Mouse (Mus musculus) ovary, adult 18-20 months (tissue): ENCODE results near the gene Gpha2.

Experiments used
- DNase-seq: peaks from one replicate; pipeline ENCODE4 v3.0.0; 2022; ENCODE audit warnings: low spot score, mixed read lengths

The Gpha2 gene

DNA sequence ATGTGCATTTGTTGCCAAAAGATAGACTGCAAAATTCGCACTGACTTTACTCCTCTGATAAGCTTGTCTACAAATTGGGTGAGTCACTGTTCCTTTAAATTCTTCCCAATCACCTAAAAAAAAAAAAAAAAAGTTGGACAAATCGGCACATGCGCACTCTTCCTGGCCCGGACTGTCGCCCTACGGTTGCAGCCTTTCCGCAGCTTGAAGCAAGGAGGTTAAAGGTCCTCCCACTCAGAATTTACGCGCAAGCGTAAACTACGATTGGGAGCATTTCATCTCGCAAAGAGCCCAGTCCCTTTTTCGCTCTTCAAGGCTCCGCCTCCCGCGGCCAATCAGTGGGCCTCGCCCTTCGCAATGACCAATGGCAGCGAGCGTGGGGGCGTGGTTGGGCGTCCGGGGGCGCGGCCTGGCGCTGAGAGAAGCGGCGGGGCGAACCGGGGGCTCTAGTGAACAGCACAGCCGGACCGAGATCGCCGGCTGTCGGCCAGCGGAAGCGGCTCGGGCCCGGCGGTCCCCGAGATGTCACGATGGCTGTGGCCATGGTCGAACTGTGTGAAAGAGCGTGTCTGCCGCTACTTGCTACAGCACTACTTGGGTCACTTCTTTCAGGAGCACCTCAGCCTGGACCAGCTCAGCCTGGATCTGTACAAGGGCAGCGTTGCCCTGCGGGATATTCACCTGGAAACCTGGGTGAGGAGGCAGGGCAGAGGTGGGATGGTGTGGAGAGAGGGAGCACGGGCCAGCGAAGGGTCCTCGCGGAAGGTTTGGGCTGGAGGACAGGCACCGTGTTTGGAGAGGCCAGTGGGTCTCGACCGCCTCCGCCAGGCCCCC is 15.3 kb downstream of the Gpha2 start, which contains the start of gene Atg2a:
TSS of gene Atg2a (plus strand) at position 395 of the 834 bp plus-strand sequence.
- peak; percentile 99 for DNase-seq

DNA sequence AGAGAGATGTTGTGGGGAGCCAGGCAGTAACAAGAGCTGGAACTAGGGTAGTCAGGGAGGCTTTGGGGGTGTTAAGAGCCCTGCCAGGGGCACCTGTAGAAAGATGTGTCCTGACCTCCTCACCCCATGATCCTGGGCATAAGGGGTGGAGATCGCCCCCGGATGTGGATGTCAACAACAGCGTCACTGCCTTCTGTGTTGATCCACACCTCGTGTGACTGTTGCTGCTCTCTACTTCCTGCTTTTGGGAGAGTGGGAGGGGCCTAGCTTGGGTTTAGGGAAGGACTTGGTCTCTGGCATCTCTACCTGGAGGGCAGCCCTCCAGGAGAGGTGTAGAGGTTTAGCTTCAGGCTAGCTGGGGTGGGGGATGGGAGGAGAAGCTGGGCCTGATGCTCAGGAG is 16.1 kb downstream of the Gpha2 start:
- no peak for DNase-seq

DNA sequence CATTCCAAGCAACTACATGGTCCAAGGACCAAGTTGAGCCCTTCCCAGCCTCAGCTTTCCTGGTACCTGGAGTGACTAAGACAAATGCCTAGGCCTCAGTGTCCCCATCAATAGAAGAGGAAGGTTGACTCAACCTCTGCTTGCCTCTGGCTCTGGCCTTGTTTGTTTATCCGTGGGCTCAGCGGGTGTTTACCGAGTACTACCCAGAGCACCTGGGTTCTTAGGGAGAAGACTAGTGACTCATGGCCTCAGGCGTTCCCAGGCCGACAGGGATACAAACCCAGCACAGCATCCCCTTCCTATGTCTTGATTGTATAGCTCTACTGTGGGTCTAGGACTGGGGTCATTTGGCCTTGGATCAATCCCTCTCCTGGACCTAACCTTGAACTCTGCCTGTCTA is 17.0 kb downstream of the Gpha2 start:
- DNase-seq = no peak

DNA sequence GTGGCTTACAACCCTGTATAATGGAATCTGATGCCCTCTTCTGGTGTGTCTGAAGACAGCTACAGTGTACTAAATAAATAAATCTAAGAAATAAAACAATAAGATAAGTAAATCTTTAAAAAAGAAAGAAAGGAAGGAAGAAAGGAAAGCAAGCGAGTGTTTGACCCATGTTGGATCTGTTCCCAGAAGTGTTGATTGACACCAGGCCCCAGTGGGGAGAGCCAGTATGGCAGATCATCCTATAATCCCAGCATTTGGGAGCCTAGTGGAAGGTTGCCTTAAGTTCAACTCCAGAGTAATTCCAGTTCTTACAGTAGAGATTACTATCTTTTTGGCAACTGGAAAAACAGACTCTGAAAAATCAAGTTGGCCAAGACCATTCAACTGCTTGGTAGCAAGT is 19.6 kb downstream of the Gpha2 start:
- no peak for DNase-seq

DNA sequence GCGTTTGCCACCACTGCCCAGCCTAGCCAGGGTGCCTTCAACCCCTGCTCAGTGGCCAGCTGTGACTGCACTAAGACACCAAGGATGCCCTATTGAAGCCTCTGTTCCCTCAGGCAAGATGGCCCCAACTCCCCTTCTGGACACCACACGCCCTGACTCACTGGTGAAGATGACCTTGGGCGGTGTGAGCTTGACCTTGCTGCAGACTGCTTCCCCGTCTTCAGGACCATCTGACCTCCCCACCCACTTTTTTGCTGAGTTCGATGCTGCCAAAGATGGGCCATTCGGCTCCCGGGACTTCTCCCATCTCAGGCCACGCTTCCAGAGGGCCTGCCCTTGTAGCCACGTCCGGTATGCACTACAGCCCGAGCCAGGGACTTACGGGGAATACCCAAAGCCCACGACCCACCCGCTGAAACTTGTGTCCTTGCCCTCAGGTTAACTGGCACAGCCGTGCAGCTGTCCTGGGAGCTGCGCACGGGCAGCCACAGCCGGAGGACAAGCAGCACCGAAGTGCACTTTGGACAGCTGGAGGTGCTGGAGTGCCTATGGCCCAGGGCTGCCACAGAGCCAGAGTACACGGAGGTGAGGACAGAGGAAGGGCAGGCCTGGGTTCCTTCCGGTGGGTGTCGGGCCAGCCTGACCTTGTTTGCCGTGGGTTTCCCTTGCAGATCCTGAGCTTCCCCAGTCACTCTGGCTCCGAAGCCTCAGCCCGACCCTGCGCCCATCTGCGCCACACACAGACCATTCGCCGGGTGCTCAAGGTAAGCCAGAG is 21.5 kb downstream of the Gpha2 start:
- no peak for DNase-seq

DNA sequence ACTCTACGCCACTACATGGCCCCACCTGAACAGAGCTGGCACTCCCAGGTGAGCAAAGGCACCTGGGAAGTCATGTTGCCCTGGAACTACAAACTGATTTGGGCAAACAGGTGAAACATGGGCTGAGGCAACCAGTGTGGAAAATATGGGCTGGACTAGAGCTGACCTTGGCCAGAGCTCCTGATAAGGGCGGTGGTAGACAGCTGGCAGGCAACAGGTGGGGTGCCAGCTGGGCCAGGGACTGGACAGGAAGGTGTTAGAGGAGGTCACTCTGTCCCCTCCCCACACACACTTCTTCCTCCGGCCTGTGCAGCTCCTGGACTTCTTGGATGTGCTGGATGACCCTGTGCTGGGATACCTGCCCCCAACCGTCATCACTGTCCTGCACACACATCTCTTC is 26.8 kb downstream of the Gpha2 start:
- no peak for DNase-seq

DNA sequence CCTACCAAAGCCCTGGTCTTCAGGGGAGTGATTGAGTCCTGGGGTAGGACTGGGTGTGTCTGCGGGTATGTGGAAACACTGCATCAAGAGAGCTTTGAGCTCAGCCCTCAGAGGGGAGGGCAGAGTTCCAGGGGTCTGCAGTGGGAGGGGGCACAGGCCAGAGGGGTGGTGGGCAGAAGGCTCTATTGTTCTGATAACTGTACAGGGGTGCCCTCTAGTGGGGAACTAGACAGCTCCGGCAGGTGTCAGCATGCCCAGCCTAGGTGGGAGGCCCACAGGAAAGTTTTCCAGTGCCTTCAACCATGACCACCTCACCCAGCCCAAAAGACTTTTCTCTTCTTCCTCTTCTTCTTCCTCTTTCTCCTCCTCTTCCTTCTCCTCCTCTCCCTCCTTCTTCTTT is 34.2 kb downstream of the Gpha2 start:
- no peak for DNase-seq

DNA sequence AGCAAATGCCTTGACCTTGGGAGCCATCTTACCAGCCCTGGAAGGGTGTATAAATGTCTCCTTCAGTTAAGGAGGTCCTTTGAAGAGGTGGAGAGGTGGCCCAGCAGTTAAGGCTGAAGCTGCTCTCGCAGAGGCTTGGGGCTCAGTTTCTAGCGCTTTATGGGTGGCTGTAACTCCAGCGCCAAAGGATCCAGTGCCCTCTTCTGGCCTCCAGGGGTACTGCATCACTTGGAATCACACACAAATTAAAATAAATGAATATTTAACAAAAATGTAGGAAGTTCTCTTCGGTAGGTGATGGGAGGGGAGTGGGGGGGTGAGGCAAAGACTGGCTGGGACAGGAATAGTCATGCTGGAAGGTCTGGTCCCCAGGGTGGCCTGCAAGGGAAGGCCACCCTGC is 34.8 kb downstream of the Gpha2 start:
- no peak for DNase-seq

DNA sequence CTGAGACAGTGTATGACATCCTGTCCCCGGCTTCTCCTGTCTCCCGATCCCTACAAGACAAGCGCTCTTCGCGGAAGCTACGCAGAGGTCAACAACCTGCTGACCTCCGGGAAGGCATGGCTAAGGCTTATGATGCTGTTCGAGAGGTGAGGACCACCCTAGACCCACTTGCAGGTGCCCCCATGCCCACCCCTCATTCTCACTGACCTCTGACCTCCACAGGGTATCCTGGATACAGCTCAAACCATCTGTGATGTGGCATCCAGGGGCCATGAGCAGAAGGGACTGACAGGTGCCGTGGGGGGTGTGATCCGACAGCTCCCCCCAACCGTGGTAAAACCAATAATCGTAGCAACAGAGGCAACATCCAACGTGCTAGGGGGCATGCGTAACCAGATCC is 35.2 kb downstream of the Gpha2 start:
- DNase-seq = no peak

DNA sequence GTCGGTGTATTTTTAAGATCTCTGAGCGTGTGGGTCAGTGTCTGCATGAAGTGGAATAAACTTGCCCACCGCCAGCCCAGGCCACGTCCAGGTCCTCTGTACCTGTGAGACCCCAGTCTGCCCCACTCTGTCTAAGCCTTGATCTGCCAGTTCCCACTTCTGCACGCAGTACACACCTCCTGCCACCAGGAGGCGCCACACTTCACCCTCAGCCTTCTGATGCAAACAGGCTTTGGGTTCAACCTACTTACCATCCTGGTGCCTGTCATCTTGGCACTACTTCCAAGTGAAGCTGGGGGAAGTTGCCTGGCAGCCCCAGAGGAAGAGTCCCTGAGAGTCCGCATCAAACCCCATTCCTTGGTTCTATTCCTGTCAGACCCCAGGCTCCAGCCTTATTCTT is 36.0 kb downstream of the Gpha2 start:
- DNase-seq = no peak

DNA sequence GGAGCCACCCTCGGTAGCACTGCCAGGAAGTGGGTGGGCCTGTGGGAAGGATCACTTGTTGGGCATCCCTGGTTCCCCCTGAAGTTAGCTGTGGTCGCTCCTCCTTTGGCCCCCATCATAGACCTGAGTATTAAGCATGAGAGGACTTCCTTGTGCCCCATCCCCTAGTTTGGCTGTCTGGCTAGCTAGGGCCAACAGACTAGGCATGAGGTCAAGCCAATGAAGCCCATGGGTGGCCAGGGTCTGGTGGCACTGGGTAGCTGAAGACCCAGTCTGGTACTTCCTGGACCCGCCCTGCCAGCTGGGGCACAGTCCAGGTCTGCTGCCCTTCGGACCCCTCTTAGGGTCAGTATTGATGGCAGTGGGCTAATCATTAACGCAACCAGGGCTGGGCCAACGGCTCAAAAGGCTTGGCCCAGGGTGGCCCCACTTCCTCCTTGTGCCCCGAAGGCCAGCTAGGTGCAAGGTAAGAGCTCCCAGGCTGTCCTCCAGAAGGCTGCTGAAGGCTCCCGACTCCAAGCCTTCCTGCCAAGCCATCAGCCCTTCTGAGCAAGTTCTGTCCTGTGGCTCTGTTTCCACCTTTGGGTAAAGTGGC is 36.8 kb downstream of the Gpha2 start:
- no peak for DNase-seq

DNA sequence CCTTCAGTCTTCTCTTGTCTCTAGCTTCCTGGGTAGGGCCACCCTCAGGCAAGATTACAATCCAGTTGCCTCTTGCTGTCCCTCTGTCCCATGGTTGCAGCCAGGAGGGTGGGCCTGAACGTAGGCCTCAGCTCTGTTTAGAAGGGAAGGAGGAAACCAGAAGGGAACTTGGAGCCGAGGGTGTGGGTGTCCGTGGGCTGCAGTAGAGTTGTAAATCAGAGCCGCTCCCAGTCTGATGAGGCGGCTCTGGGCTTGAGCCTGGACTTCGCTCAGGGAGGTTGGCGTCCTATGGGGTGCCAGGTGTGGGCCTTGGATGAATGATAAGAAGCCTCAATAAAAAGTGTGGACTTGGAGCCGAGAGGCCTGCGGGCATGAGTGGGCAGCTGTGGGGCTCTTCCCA is 38.0 kb downstream of the Gpha2 start:
- no peak for DNase-seq

DNA sequence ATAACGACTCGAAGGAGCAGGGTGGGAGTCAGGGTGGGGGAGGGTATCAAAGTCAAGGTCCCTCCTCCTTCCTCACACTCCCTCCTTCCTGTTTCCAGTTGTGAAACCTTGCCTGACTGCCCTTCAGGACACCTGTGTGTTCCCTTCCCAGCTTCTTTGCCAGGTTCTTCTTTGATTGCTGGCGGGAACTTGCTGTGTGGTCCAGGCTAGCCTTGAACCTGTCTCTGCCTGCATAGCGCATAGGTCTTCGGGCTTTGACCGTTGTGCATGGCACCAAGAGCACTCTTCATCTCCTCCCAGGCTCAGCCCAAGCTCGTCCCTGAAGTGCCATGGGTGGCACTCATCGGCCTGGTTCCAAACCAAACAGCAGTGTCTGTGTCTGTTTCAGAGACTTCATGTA is 38.8 kb downstream of the Gpha2 start:
- DNase-seq = no peak

DNA sequence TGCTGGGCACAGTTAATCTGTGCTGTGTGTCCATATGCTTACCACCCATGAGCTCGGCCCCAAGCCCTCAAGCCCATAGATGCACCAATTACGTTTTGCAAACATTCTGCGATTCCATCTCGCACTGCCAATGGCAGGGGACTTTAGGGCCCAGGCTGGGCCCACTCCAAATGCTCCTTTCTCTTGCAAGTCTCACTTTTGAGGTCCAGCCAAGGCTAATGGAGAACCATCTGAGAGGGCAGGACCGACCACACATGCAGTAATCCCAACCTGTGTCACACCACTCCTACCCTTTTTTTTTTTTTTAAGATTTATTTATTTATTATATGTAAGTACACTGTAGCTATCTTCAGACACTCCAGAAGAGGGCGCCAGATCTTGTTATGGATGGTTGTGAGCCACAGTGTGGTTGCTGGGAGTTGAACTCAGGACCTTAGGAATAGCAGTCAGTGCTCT is 39.6 kb downstream of the Gpha2 start:
- no peak for DNase-seq

DNA sequence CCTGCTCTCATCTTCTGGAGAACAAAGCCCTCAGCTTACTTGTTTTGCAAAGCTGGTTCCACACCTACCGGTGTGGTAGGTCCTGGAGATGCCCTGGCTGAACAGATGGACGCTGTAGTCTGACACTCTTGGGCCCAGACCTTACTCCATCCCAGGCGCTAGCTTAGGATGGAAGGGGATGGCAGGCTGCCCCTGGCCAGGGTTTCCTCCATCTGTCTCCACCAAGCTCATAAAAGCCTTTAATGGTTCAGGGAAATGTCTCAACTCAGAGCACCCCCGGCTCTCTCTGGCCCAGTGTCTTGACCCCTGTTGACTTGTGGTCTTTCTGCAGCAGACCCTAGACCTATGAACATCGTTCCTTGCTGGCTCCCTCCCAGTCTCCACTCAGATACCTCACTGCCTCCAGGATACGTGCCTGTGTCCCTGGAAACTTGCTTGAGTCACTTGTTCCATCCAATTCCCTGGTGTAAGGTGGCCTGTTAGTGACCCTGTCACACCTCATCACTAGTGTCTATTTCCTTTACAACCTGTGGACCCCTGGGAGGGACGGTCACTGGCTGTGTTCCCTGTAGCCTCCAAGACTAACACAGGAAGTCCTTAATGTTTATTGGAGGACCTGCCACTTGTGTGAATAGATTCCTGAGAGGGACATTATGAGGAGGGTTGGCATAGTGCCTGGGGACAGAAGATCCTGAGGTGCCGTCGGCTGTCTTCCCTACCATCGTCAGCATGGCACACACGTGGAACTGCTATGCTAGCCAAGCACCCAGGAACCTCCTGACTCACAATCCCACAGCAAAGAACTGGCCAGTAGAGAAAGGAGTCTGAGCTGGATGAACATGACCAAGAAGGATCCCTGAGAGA is 41.4 kb downstream of the Gpha2 start:
- DNase-seq = no peak

DNA sequence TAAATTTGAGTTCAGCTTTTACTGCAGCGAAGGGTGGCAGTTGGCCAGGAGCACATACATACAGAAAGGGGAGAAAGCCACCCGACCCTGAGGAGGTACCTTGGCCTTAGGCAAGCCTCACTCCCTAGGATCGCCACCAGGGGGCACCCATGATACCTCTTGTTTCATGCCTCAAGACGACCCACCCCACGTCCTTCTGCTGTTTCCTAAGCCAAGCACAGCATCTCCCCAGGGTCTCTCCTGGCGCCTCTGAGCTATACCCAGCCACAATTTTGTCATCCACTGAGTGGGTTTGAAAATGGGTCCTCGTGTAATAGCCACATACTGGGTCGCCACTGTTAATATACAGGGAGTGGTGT is 42.0 kb downstream of the Gpha2 start:
- DNase-seq = peak; percentile 67

DNA sequence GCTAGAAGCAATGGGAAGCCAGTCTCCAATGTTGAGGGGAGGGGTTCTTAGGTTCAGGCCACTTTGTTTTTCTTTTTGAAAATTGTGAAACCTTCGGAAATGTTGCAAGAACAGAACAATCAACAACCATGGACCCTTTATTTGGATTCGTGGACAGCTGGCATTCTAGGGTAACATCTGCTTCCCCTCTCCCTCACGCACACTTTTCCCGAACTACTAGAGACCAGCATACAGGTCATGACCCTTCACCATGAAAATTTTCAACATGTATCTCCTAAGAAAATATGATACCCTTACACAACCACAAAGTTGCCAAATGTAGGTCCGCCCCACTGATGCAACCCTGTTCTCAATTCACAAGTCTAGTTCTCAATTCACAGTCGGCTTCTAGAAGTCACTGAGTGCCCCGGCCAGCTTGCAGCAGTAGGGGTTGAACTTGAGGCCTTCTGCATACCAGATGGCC is 42.5 kb downstream of the Gpha2 start:
- DNase-seq = no peak

DNA sequence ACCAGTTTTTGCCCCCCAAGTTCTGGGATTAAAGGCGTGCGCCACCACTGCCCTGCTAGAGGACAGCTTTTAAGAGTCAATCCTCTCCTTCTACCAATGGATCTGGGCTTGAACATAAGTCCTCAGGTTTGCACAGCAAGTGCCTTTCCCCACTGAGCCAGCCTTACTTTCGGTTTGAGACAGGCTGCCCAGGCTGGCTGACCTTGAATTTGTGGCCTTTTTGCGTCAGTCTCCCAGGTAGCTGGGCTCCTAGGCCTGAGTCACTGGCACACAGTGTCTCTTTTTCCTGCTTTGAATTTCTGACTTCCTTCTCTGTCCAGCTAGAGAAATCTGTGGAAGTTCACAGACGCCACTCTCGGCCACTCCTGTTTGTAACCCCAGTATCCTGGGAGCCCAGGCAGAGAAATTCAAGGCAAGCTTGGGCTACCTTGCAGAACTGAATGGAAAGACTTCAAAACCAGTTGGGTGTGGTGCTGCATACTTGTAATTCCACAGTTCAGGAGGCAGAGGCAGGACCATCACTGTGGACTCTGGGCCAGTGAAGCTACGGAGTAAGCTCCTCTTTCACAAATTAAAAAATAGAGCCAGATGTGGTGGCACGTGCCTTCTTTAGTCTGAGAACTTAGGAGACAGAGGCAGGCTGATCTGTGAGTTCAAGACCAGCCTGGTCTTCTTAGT is 43.8 kb downstream of the Gpha2 start:
- no peak for DNase-seq

DNA sequence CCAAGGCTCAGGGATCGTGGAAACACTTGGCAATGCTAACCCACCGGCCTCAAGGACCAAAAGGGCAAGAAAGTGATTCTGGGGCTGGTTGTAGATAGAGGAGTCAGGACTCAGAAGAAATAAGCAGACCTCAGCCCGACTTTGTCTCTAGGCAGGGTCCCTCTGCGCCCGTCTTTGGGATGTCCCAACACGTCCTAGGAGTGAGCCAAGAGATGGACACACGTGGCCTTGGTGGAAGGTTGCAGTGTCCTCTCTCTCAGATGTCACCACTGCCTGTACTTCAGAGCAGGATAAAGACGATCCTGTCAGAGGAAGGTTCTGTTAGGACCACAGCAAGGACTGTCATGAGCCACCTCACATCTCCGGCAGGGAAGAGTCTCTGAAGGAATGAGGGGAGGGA is 44.5 kb downstream of the Gpha2 start:
- no peak for DNase-seq

DNA sequence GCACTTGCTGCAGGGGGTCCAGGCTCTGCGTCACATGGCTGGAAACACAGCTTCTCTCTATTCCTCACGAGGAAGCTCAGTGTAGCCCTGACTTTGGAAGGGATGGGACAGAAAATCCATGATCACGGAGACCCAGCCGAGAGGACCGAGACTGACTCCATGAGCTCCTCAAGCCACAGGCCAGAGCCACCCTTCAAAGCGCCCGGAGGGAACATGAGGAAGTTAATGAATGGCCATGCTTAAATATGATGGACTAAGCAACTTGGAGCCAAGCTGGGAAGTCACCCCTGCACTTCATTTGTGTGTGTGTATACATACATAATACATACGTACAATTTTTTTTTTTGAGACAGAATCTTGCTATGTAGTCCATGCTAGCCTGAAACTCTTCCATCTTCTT is 45.0 kb downstream of the Gpha2 start:
- no peak for DNase-seq

DNA sequence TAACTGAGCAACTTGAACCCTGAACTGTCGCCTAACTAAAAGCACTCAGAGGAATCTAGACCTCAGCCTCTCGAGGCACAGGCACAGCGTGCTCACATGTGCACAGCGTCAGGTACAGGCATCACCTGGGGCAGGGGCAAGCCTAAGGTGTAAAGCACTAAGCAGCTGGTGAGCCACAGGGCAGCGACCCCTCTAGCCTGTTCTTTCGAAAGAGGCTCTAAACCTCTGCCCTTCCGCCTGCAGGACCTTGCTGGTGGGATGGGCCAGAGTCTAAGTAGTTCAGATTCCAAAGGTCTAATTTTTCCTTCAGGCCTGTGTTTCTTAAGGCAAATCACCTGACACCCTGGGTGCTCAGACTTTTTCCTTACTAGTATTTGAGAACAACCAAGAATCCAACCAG is 45.9 kb downstream of the Gpha2 start:
- no peak for DNase-seq
